Mouse (Mus musculus) stomach, embryonic 15.5 days (tissue): Measurements from ENCODE around the gene Strbp. TPM values are rescaled to one million over a fixed set of nuclear protein-coding genes. Genes with fewer than 3 reads are reported as not detected.
"Not testable (repeated sequence)": the region's sequence is repeated elsewhere in the genome, so short reads cannot be mapped to it uniquely, and the experiment has no call there.

Experiments used
- ATAC-seq: fragments of 200-750 bp; cut with Nextera tagmentation; 2 replicates; pipeline ENCODE4 v1.8.0; 2017; ENCODE audit warnings: low read depth, moderate number of reproducible peaks, moderate TSS enrichment; ENCODE audit not compliant: insufficient read depth, low FRiP score
- H3K27ac ChIP-seq: fragments of 300-500 bp; sonication (generic); 2 replicates; pipeline ENCODE4 v1.5.1; 2015; ENCODE audit warnings: mild to moderate bottlenecking, inconsistent platforms
- H3K27me3 ChIP-seq: fragments of 300-500 bp; sonication (generic); replicated peaks from 2 replicates; pipeline ENCODE4 v1.6.1; 2015; ENCODE audit warnings: inconsistent platforms
- H3K36me3 ChIP-seq: fragments of 300-500 bp; sonication (generic); 2 replicates; pipeline ENCODE4 v1.6.1; 2015; ENCODE audit warnings: inconsistent platforms
- H3K4me1 ChIP-seq: fragments of 300-500 bp; sonication (generic); 2 replicates; pipeline ENCODE4 v1.6.1; 2015; ENCODE audit warnings: inconsistent platforms
- H3K4me2 ChIP-seq: fragments of 300-500 bp; sonication (generic); 2 replicates; pipeline ENCODE4 v1.6.1; 2015; ENCODE audit warnings: mild to moderate bottlenecking, inconsistent platforms
- H3K4me3 ChIP-seq: fragments of 300-500 bp; sonication (generic); replicated peaks from 2 replicates; pipeline ENCODE4 v1.5.1; 2015; ENCODE audit warnings: inconsistent platforms
- H3K9ac ChIP-seq: fragments of 300-500 bp; sonication (generic); 2 replicates; pipeline ENCODE4 v1.6.1; 2015; ENCODE audit warnings: inconsistent platforms
- H3K9me3 ChIP-seq: fragments of 300-500 bp; sonication (generic); 2 replicates; pipeline ENCODE4 v1.6.1; 2016; ENCODE audit warnings: inconsistent platforms
- WGBS: fragments of 180-500 bp; shearing (Covaris S2); methylation state at CpG from one replicate; pipeline ENCODE4 v1.1.7; 2015; 5-methylcytosine and 5-hydroxymethylcytosine counted together
- polyA plus RNA-seq: library from polyadenylated mRNA; unstranded; fragments of >200 nt; fragmentation: Nextera tagmentation; extraction: Ambion mirVana; gene quantifications from 2 replicates; pipeline ENCODE4 v1.2.1, GENCODE M21; 2015

Gene Strbp
- polyA plus RNA-seq, 1 experiment from 2014 or later = 28.8 TPM

DNA sequence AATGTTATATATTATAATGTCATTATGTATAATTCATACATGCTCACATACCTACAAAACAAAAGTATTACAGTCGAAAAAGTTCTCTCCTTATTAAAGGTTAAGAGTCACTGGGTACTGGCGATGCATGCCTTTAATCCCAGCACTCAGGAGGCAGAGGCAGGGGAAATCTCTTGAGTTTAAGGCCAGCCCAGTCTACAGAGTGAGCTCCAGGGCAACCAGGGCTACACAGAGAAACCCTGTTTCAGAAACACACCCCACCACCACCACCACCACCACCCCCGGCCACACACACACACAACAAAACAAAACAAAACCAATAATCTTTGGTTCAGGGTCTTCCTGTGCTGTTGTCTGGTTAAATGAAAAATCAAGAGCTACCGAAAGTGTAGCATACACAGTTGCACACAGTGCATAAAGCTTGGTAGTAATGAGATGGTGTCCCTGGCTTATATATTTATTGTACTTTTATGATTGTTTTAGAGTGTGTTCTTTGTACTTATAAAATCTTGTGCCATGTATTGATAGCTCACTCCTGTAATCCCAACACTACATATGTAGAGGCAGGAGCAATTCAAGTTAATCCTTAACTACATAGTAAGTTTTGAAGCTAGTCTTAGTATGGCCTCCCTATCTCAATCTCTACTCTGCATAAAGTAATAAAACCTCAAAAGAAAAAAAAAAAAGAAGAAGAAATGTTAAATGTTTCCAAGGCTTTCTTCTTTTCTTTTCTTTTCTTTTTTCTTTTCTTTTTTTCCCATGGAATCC lies 192.3 kb downstream of the Strbp start:
- no peak overlapping the region for H3K4me3 ChIP-seq
- no peaks in the 10 kb centered on the region for H3K4me1 ChIP-seq
- H3K27me3 ChIP-seq = no peaks in the 10 kb centered on the region
- WGBS = 86% methylated on average over 4 of the region's 4 CpGs
- no peak for ATAC-seq
- H3K9ac ChIP-seq = no peak overlapping the region
- peaks cover 3% of the 10 kb centered on the region; the same call in 1 of the 2 replicates for H3K36me3 ChIP-seq
- H3K27ac ChIP-seq = no peak overlapping the region
- no peak overlapping the region for H3K4me2 ChIP-seq
- H3K9me3 ChIP-seq = no peaks in the 10 kb centered on the region

DNA sequence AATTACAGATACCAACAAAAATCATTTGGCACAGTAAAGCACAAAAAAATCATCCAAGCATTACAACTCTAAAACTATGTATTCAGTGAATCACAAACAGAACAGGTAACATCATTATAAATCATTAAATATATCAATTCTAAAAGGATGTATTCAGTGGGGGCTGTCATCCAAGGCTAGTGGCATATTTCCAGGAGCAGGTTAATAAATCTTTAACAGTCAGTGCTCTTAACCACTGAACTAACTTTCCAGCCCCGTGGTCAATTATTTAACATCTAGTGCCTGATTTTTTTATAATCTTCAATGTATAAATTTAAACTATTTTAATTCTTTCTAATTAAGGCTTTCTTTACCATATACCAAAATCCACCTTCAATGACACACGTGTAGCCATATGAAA lies 197.8 kb downstream of the Strbp start:
- not testable (repeated sequence) for H3K27me3 ChIP-seq, H3K9me3 ChIP-seq, H3K4me2 ChIP-seq, H3K4me3 ChIP-seq, H3K4me1 ChIP-seq, H3K27ac ChIP-seq, ATAC-seq, H3K36me3 ChIP-seq, H3K9ac ChIP-seq
- WGBS = 84% methylated on average over 2 of the region's 2 CpGs

DNA sequence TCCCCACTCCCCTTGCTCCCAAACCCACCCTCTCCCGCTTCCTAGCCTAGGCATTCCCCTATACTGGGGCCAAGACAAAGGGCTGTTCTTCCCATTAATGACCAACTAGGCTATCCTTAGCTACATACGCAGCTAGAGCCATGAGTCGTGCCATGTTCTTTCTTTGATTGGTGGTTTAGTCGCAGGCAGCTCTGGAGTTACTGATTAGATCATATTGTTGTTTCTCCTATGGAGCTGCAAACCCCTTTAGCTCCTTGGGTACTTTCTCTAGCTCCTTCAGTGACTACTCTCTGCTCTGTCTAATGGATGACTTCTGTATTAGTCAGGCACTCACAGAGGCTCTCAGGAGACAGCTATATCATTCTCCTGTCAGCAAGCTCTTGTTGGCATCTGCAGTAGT lies 206.3 kb downstream of the Strbp start:
- Histone ChIP-seq H3K4me3 (no peak overlapping the region), H3K27me3 (no peaks in the 10 kb centered on the region), H3K36me3 (peaks cover 22% of the 10 kb centered on the region; the same call in 1 of the 2 replicates), H3K4me1 (no peaks in the 10 kb centered on the region), H3K27ac (no peak overlapping the region), H3K9me3 (no peaks in the 10 kb centered on the region), H3K9ac (no peak overlapping the region), H3K4me2 (no peak overlapping the region)
- ATAC-seq = no peak
- 90% methylated on average over 4 of the region's 4 CpGs for WGBS

DNA sequence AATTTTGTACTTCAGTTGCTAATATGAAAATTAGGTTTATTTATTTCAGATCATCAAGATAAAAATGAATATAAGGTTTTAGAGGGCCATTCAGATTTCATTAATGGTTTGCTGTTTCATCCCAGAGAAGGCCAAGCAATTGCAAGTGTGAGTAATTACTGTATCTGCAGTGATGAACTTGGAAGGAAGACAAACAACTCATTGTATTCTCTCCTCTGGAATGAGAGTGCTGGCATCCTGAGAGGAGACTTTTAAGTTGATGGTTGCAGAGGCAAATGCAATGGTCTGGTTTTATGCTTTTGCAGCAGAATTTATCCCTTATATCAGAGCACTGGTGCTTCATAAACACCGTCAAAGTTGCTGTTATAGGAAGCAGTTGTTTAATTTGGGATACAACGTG lies 214.7 kb downstream of the Strbp start:
- no peaks in the 10 kb centered on the region for H3K27me3 ChIP-seq
- no peak for ATAC-seq
- no peaks in the 10 kb centered on the region for H3K9me3 ChIP-seq
- WGBS = 86% methylated on average over 2 of the region's 2 CpGs
- no peak overlapping the region for H3K9ac ChIP-seq
- no peak overlapping the region for H3K4me2 ChIP-seq
- H3K27ac ChIP-seq = no peak overlapping the region
- H3K36me3 ChIP-seq = peaks cover 21% of the 10 kb centered on the region
- no peaks in the 10 kb centered on the region for H3K4me1 ChIP-seq
- H3K4me3 ChIP-seq = no peak overlapping the region

DNA sequence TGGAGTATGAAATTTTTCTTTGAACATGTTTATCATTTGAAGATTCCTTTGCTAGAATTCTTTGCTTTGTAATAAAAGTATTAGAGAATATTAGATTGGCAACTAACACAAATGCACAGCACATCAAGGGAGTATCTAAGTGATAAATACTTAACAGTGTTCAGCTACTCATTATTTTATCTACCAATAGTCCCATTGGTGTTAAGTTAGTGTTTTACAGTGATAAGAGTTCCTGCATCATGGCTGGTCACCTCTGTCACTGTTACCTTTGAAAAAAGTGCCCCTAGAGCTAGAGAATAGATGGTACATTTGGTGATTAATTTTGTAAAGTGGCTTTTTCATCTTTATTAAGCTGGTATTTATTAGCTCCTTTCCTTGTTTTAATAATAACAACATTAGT lies 217.3 kb downstream of the Strbp start:
- no peaks in the 10 kb centered on the region for H3K27me3 ChIP-seq
- H3K9ac ChIP-seq = no peak overlapping the region
- H3K27ac ChIP-seq = no peak overlapping the region
- no peaks in the 10 kb centered on the region for H3K4me1 ChIP-seq
- no peak for ATAC-seq
- H3K4me2 ChIP-seq = no peak overlapping the region
- no peaks in the 10 kb centered on the region for H3K9me3 ChIP-seq
- H3K4me3 ChIP-seq = no peak overlapping the region
- H3K36me3 ChIP-seq = peaks cover 14% of the 10 kb centered on the region; the same call in 1 of the 2 replicates

DNA sequence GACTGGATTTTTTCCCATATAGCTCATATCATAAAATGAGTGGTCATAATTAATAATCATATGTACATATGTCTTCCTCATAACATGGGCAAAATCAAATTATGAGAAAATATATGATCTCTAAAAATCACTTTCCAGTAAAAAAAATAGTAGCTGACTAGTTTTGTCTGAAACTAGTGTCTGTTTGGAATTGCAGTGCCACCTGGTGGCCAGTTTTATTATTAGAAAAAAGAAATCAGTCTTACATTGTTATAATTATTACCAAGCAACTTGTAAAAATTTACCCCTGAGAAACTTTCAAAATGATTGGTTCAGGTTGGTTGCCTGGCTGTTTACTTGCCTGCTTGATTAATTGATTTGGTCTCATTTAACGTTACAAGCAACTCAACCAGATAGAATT lies 218.3 kb downstream of the Strbp start:
- 74% methylated on average over 1 of the region's 1 CpGs for WGBS

DNA sequence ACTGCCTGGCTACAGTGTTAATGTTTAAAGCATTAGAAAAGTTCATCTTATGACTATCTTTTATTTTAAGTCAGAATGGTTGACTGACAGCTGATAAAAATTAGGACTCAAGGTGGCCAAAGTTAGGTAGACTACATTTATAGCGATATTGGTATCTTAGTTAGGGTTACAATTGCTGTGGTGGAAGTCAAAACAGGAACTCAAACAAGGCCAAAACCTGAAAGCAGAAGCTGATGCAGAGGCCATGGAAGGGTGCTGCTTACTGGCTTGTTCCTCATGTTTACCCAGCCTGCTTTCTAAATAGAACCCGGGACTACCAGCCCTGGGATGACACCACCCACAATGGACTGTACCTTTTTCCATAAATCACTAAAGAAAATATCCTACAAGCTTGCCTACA lies 219.5 kb downstream of the Strbp start:
- no peak for ATAC-seq
- WGBS = 77% methylated on average over 2 of the region's 2 CpGs
- no peaks in the 10 kb centered on the region for H3K4me1 ChIP-seq

More for the DNA sequence above, 218.3 kb downstream of the Strbp start:
- no peak overlapping the region for H3K4me2 ChIP-seq
- no peaks in the 10 kb centered on the region for H3K9me3 ChIP-seq
- H3K4me1 ChIP-seq = no peaks in the 10 kb centered on the region
- H3K27me3 ChIP-seq = no peaks in the 10 kb centered on the region
- H3K36me3 ChIP-seq = peaks cover 14% of the 10 kb centered on the region; the same call in 1 of the 2 replicates
- H3K27ac ChIP-seq = no peak overlapping the region
- no peak overlapping the region for H3K4me3 ChIP-seq
- ATAC-seq = no peak
- no peak overlapping the region for H3K9ac ChIP-seq

DNA sequence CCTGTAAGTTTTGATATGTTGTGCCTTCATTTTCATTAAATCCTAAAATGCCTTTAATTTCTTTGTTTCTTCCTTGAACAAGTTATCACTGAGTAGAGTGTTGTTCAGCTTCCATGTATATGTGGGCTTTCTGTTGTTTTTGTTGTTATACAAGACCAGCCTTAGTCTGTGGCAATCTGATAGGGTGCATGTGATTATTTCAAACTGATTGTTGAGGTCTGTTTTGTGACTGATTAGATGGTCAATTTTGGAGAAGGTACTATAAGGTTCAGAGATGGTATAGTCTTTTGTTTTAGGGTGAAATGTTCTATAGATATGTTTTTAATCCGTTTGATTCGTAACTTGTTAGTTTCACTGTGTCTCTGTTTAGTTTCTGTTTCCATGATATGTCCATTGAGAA lies 223.6 kb downstream of the Strbp start:
- Histone ChIP-seq H3K4me2 (no peak overlapping the region), H3K9ac (no peak overlapping the region), H3K27me3 (no peaks in the 10 kb centered on the region), H3K4me3 (no peak overlapping the region), H3K4me1 (no peaks in the 10 kb centered on the region), H3K36me3 (peaks cover 25% of the 10 kb centered on the region), H3K27ac (no peak overlapping the region), H3K9me3 (no peaks in the 10 kb centered on the region)
- WGBS = 90% methylated on average over 2 of the region's 2 CpGs
- no peak for ATAC-seq

More for the DNA sequence above, 219.5 kb downstream of the Strbp start:
- Histone ChIP-seq H3K9me3 (no peaks in the 10 kb centered on the region), H3K36me3 (peaks cover 13% of the 10 kb centered on the region; the same call in 1 of the 2 replicates), H3K27ac (no peak overlapping the region), H3K4me2 (no peak overlapping the region), H3K27me3 (no peaks in the 10 kb centered on the region), H3K9ac (no peak overlapping the region), H3K4me3 (no peak overlapping the region)

DNA sequence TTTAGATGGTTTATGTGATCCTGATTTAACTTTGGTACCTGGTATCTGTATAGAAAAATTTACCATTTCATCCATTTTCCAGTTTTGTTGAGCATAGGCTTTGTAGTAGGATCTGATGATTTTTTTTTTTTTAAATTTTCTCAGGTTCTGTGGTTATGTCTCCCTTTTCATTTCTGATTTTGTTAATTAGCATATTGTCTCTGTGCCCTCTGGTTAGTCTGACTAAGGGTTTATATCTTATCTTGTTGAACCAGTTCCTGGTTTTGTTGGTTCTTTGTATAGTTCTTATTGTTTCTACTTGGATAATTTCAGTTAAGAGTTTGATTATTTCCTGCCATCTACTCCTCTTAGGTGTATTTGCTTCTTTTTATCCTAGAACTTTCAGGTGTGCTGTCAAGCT lies 224.1 kb downstream of the Strbp start:
- no peak overlapping the region for H3K27ac ChIP-seq
- H3K4me1 ChIP-seq = no peaks in the 10 kb centered on the region
- no peak for ATAC-seq
- H3K4me2 ChIP-seq = no peak overlapping the region
- H3K9me3 ChIP-seq = no peaks in the 10 kb centered on the region
- H3K27me3 ChIP-seq = no peaks in the 10 kb centered on the region
- peaks cover 25% of the 10 kb centered on the region for H3K36me3 ChIP-seq
- no peak overlapping the region for H3K9ac ChIP-seq
- no peak overlapping the region for H3K4me3 ChIP-seq

DNA sequence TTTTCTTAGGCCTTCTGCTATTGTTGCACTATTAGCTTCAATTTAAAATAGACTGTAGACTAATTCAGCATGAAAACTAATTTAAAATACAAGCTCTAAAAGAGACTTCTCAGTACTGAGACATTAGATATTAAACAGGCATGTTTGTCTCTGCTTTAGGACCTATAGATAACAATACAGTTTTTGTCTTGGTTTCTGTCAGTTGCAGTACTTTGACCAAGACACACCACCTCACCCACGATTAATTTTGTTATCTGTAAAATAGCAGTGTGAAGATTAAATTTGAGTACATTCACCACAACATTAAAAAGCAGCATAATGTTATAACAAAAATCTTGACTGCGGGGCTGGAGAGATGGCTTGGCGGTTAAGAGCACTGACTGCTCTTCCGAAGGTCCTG lies 237.4 kb downstream of the Strbp start:
- Histone ChIP-seq H3K27ac (no peak overlapping the region), H3K9ac (no peak overlapping the region), H3K4me2 (no peak overlapping the region), H3K27me3 (no peaks in the 10 kb centered on the region), H3K36me3 (0 out of 2 replicates have a peak, but pooled peaks cover 3% of the 10 kb centered on the region), H3K4me3 (no peak overlapping the region), H3K9me3 (no peaks in the 10 kb centered on the region), H3K4me1 (no peaks in the 10 kb centered on the region)
- 89% methylated on average over 4 of the region's 4 CpGs for WGBS
- ATAC-seq = no peak

DNA sequence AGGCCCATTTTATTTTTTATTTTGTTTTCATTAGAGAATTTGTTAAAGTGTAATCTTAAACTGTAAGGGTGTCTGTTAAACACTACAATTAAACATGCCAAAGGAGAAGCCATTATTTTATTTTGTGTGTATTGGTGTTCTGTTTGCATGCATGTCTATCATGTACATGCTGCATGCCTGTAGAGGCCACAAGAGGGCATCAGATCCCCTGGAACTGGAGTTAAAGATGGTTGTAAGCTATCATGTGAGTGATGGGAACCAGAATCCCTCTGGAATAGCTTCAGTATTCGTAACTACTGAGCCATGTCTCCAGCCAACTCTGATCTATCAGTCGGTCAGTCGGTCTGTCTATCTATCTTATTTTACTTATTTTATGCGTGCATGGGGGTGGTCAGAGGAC lies 243.0 kb downstream of the Strbp start:
- Histone ChIP-seq H3K9me3 (no peaks in the 10 kb centered on the region), H3K27me3 (no peaks in the 10 kb centered on the region), H3K4me3 (no peak overlapping the region), H3K4me2 (no peak overlapping the region), H3K27ac (no peak overlapping the region), H3K4me1 (no peaks in the 10 kb centered on the region), H3K9ac (no peak overlapping the region), H3K36me3 (no peaks in the 10 kb centered on the region)
- WGBS = 95% methylated on average over 4 of the region's 4 CpGs
- no peak for ATAC-seq

DNA sequence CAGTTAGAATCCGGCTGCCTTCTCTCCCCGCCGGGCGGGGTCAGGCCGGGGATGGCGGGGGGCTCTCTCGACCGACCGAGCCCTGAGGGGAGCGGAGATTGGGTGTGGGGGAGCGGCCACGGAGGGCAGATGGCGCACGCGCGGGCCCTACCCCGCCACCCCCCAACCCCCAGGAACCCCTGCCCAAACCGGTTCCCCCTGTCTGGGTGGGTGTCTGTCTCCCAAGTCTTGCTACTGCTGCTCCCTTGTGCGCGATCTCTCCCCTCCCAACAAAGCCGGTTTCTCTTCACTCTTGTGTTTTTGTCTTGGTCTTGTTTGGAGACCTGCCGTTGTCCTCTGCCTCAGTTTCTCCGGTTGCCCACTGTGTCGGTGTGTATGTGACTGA lies 251.3 kb downstream of the Strbp start:
- H3K4me1 ChIP-seq = no peaks in the 10 kb centered on the region
- under 1% methylated on average over 19 of the region's 24 CpGs for WGBS
- H3K4me3 ChIP-seq = peak overlapping the region; percentile 76
- peak; percentile 86 for ATAC-seq
- H3K27ac ChIP-seq = peak overlapping the region; percentile 93
- H3K27me3 ChIP-seq = no peaks in the 10 kb centered on the region
- no peaks in the 10 kb centered on the region for H3K9me3 ChIP-seq
- peak overlapping the region; percentile 70 for H3K4me2 ChIP-seq
- no peaks in the 10 kb centered on the region for H3K36me3 ChIP-seq
- H3K9ac ChIP-seq = peak overlapping the region; percentile 53; the same call in 1 of the 2 replicates
